Mouse (Mus musculus) cerebellum, adult 9-10 months (tissue): ENCODE measurements around the gene Atp6v0b.

ENCODE experiments used
- DNase-seq: peaks from one replicate; pipeline ENCODE4 v3.0.0; 2022

The Atp6v0b gene

GRCm38 (mm10) chr4:117834845-117835530, 52.1 kb downstream of the Atp6v0b start:
- peak; percentile 65 for DNase-seq

- DNase-seq, result no peak
Measured at GRCm38 (mm10) chr4:117834457-117834844, 52.7 kb downstream of the Atp6v0b start, which contains the start of gene Slc6a9. Gene Slc6a9, plus strand, starts transcription at chr4:117834506.
